Mouse (Mus musculus): Measurements from ENCODE around the gene Dock9. TPM values are rescaled to one million over a fixed set of nuclear protein-coding genes. Genes with fewer than 3 reads are reported as not detected.

Gene Dock9
- 1 to 10 TPM; 3.6 to 6.0 TPM for total RNA-seq (2023)

DNA sequence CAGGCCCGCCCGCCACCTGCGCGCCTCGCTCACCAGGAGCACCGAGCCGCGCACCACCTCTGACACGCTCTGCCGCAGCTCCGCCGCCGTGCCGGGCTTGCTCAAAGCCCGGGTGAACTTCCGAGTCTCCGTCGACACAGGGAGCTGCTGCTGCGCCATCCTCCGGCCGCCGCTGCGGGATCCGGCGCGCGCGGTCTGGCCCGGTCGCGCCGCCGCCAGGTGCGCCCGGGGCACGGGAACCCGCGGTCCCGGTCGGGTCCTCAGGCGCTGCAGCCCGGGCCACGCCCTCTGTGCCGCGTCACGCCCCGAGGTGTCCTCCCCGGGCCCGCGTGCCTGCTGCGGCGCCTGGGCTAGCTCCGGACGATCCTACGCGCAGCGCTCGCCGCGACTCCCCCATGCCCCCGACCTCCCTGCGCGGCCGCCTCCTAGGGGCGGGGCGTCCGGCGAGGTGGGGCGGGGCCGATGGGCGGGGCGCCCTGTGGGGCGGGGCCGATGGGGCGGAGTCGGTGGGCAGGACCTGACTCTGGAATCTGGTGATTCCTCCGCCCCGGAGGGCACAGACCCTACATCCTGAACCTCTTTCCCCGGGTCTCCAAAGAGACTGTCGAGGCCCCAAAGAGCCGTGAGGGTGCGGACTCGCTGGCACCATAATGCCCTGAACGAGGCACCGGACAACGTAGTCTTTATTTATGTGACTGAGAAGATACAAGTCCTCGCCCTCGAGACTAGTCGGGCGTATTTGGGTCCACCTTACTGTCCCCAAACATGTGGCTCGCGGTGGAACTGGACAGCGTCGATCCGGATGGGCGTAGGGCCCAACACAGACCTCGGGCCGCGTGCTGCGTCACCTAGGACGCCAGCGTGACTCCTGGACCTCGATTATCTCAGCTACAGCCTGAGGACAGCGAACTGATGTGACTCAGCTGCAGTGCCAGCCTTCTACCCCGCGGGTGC, at the start of gene Dock9:
Gene Dock9, minus strand, starts transcription at position 381 of the 954 bp plus-strand sequence.

DNA sequence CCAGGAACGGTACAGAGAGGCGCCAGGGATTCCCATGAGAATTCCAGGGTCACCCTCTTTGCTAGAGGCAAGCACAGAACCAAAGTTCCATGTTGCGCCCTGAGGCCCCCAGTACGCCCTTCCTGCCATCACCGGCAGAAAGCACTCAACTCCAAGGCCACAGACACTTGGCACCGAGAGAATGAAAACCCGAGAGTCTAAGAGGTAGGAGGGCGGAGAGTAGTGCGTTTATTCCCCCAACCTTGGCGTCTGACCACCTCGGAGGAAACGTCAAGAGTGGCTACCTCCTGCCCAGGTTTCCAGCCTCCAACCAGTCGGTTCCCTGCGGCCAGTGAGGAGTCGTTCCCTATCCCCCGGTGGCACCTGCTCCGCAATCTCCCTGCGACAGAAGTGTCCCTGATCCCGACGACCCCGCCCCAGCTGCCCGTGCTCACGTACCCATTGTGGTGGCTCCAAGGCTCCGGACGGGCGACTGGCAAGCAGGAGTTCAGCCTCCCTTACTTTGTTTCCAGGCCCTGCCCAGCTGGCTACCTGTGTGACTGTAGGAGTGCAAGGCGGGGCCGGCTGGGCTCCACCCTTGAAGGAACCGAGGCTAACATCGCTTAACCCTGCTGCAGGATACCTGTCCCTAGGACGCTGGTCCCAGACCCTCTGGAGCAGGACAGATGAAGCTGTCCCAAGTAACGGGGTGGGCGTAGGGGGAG, 292.7 kb downstream of the Dock9 start, which contains the start of gene Slc15a1:
Gene Slc15a1, minus strand, starts transcription at position 472 of the 704 bp plus-strand sequence.

Other genes starting within 250 kb of the Dock9 start
- gene Ubac2, start 80.8 kb upstream of the Dock9 start, total RNA-seq (2023): 10 to 100 TPM; 65.7 to 74.0 TPM
- 10 to 100 TPM; 39.0 to 41.9 TPM for gene Gpr18, start 117.9 kb upstream of the Dock9 start, total RNA-seq (2023)
- gene Gpr183, start 167.4 kb upstream of the Dock9 start, total RNA-seq (2023): 10 to 100 TPM; 23.9 to 33.1 TPM
- 1 to 10 TPM in 1 of 2 experiments, not detected in 1; 1.1 TPM for gene Timm8a2, start 236.8 kb upstream of the Dock9 start, total RNA-seq (2023)

Measured in monocyte, adult 59 days (primary cell).